Mouse (Mus musculus): ENCODE data around the gene Chic2. TPM values are rescaled to one million over a fixed set of nuclear protein-coding genes. Genes with fewer than 3 reads are reported as not detected.

Chic2 gene
- polyA plus RNA-seq, 1 experiment from 2014 or later: 33.3 TPM

DNA sequence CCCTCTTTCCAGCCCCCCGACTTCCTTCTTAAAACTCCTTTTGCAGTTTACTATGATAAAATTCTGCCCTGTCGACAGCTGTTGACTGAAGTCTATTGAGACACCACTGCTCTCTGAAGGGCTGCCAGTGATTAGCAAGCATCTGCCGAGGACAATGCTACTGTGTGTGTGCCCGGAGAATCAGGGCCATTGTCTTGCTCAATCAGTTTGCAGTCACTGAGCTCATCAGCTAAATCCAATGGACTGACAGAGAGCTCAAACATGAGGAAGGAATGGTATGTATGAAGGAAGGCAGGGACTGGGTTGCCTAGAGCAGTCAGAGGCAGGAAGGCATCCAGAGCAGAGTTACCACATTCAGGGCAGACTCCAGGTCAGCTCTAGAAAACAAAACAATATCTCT, 18.6 kb upstream of the Chic2 start:
- H3K27me3 ChIP-seq: peaks cover 85% of the 10 kb centered on the region
- H3K4me1 ChIP-seq: peaks cover 13% of the 10 kb centered on the region
- H3K36me3 ChIP-seq: no peaks in the 10 kb centered on the region
- H3K4me3 ChIP-seq: no peak overlapping the region
- 11% methylated on average over 4 of the region's 4 CpGs for WGBS
- no peak overlapping the region for H3K27ac ChIP-seq (replicated peaks)
- peaks cover 5% of the 10 kb centered on the region; the same call in 1 of the 2 replicates for H3K9me3 ChIP-seq
- H3K4me2 ChIP-seq (replicated peaks): no peak overlapping the region
- ATAC-seq (ENCODE audit: low FRiP score, low read depth): no peak
- no peak overlapping the region for H3K9ac ChIP-seq (replicated peaks)

DNA sequence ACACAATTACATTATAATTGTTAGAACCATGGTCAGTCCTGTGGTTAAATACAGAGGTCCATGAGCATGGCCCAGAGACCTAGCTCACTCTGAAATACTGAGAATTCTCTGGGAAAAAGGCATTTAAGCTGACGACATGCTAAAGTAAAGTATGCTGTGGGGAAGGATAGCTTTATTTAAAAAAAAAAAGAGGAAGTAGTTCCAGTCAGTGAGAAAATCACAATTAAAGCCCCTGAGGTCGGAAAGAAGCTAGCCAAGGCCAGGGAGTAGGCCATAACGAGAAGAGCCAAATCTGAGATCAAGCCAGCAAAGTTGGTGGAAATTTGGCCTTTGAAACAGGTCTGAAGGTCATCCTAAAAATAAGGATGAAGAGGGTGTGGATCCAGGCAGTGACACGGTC, 6.5 kb upstream of the Chic2 start:
- H3K9me3 ChIP-seq: no peaks in the 10 kb centered on the region
- no peak overlapping the region for H3K4me2 ChIP-seq (replicated peaks)
- H3K4me1 ChIP-seq: no peaks in the 10 kb centered on the region
- no peak overlapping the region for H3K9ac ChIP-seq (replicated peaks)
- no peak overlapping the region for H3K4me3 ChIP-seq
- 76% methylated on average over 4 of the region's 4 CpGs for WGBS
- no peaks in the 10 kb centered on the region for H3K36me3 ChIP-seq
- no peak overlapping the region for H3K27ac ChIP-seq (replicated peaks)
- ATAC-seq (ENCODE audit: low FRiP score, low read depth): no peak
- H3K27me3 ChIP-seq: peaks cover 72% of the 10 kb centered on the region

DNA sequence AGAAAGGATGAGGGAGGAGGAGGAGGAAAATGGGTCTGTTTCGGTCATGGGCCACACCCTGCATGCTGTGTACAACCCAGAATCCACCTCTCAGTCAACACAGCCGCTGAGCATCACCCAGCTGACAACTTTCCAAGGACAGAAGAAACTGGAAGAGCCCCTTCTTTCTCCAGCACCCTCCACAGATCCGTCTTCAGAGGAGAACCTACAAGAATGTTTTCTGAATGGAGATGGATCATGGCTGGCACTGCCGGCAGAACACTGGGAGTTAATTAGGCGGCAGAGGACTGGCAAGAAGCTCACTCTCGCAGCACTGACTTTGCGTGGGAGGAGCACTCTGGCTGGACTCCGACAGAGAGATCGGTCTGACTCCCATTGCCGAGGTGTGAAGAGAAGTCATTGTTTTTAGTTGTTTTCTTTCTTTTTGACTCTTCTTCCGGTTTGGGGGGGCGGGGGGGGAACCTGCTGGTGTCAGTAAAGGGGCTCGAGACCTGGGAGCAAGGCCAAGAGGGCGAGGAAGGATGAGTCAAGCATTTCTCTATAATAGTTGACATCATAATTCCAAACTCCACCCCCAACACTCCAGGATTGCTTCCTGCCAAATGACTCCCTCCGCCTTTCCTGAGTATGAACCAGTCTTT, 2.2 kb upstream of the Chic2 start:
- peaks cover 64% of the 10 kb centered on the region for H3K27me3 ChIP-seq
- no peak overlapping the region for H3K4me2 ChIP-seq (replicated peaks)
- no peak for ATAC-seq (ENCODE audit: low FRiP score, low read depth)
- 59% methylated on average over 15 of the region's 15 CpGs for WGBS
- no peak overlapping the region for H3K9ac ChIP-seq (replicated peaks)
- no peak overlapping the region for H3K4me3 ChIP-seq
- H3K36me3 ChIP-seq: 0 out of 2 replicates have a peak, but pooled peaks cover 1% of the 10 kb centered on the region
- no peaks in the 10 kb centered on the region for H3K9me3 ChIP-seq
- no peak overlapping the region for H3K27ac ChIP-seq (replicated peaks)
- peaks cover 16% of the 10 kb centered on the region for H3K4me1 ChIP-seq

DNA sequence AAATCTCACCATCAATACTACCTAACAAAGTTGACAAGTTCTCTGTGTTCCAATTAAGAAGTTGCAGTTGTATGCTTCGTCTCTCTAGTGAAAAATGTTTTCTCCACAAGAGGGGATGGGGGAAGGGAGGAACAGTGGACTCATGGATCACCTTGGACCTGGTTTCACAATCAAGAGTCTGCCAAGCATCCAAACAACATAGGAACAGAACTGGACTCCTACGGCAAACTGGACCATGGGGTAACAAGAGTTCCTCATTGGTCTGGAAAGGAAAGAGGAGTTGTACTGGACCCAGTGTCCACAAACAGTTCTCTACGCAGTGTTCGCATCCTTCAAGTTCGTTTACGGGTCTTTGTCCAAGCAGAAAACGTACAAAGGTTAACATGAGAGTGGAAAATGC, 797 bp upstream of the Chic2 start:
- Histone ChIP-seq H3K9ac (replicated peaks) (no peak overlapping the region), H3K36me3 (peaks cover 9% of the 10 kb centered on the region; the same call in 1 of the 2 replicates), H3K4me1 (peaks cover 19% of the 10 kb centered on the region), H3K27ac (replicated peaks) (no peak overlapping the region), H3K9me3 (0 out of 2 replicates have a peak, but pooled peaks cover 3% of the 10 kb centered on the region), H3K4me3 (no peak overlapping the region), H3K27me3 (peaks cover 55% of the 10 kb centered on the region), H3K4me2 (replicated peaks) (no peak overlapping the region)
- ATAC-seq (ENCODE audit: low FRiP score, low read depth): no peak
- 88% methylated on average over 7 of the region's 7 CpGs for WGBS

DNA sequence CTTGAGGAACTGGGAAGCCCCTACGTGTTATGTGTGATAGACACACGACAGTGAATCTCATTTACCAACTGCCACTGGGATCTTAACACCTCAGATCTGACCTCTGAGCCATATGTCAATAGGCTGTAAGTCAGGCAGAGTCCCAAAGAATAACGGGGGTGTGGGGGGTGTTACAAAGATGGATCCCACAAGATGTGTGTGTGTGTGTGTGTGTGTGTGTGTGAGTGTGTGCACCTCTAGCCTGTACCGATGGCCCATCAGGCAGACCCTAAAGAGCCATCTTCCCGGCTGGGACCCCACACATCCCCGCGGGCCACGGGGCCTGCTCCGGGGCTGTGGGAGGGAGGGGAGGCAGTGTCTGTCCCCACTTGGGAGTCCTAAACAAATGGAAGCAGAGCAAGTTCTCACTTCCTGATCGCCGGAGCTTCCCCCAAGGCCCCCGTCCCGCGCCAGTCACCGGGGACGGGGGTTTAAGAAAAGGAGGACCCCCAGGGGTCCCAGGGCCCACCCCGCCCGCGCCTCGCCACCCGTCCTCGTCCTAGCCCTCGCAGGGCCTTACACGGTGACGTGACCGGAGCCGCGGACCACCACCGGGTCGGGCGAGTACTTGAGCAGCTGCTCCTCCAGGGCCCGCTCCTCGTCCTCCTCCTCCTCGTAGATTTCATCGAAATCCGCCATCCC, 813 bp downstream of the Chic2 start:
- Histone ChIP-seq H3K4me1 (peaks cover 19% of the 10 kb centered on the region), H3K4me3 (peak overlapping the region; percentile 94), H3K4me2 (replicated peaks) (peak overlapping the region; percentile 95), H3K27ac (replicated peaks) (peak overlapping the region; percentile 89), H3K9ac (replicated peaks) (peak overlapping the region; percentile 96), H3K36me3 (peaks cover 9% of the 10 kb centered on the region; the same call in 1 of the 2 replicates), H3K27me3 (peaks cover 43% of the 10 kb centered on the region), H3K9me3 (0 out of 2 replicates have a peak, but pooled peaks cover 3% of the 10 kb centered on the region)
- WGBS: under 1% methylated on average over 36 of the region's 36 CpGs
- ATAC-seq (ENCODE audit: low FRiP score, low read depth): peak; percentile 83

DNA sequence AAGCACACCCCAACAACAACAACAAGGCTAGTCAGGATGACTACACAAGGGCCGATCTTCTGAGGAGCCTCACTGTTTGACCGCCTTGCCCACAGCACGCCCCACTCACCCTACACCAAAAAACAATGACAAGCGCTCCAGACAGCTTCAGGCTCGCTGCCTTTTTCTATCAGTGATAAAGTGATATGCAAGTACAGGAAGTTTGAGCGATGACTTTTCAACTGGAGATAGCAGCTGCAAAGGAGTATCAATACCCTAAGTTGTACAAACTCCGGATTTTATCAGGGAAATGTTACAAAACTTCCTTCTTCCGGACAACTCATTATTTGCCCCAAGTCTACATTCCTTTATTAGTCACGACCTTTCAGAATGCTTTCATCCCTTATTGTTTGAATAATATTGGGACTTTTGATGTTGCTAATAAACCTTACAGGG, 1.5 kb downstream of the Chic2 start:
- no peak for ATAC-seq (ENCODE audit: low FRiP score, low read depth)
- H3K27me3 ChIP-seq: peaks cover 36% of the 10 kb centered on the region
- WGBS: 64% methylated on average over 9 of the region's 9 CpGs
- peaks cover 23% of the 10 kb centered on the region for H3K4me1 ChIP-seq
- H3K9me3 ChIP-seq: 0 out of 2 replicates have a peak, but pooled peaks cover 3% of the 10 kb centered on the region
- peak overlapping the region; percentile 95 for H3K4me2 ChIP-seq (replicated peaks)
- H3K9ac ChIP-seq (replicated peaks): peak overlapping the region; percentile 96; the same call in 1 of the 2 replicates
- no peak overlapping the region for H3K27ac ChIP-seq (replicated peaks)
- H3K36me3 ChIP-seq: peaks cover 9% of the 10 kb centered on the region; the same call in 1 of the 2 replicates
- H3K4me3 ChIP-seq: peak overlapping the region; percentile 94

DNA sequence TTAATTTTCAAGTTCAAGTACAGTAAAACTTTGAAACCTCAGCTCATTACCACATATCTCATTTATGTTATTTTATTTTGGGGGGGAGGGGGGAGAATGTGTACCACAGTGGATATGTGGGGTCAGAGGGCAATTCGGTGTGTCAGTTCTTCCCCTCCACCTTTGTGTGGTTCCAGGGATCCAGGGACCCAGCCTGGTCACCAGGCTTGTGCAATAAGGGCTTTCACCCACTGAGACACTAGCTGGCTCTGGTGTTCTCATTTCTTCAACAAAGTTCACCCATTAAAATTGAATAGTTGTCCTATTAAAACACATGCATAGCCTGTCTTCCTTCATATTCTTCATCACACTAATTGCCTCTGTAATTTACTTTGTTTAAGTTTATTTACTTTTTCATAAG, 5.3 kb downstream of the Chic2 start:
- WGBS: 93% methylated on average over 1 of the region's 1 CpGs
- no peak overlapping the region for H3K9ac ChIP-seq (replicated peaks)
- 0 out of 2 replicates have a peak, but pooled peaks cover 3% of the 10 kb centered on the region for H3K9me3 ChIP-seq
- H3K36me3 ChIP-seq: peaks cover 9% of the 10 kb centered on the region; the same call in 1 of the 2 replicates
- no peak overlapping the region for H3K4me2 ChIP-seq (replicated peaks)
- H3K4me3 ChIP-seq: no peak overlapping the region
- no peak for ATAC-seq (ENCODE audit: low FRiP score, low read depth)
- H3K27ac ChIP-seq (replicated peaks): no peak overlapping the region
- peaks cover 6% of the 10 kb centered on the region; the same call in 1 of the 2 replicates for H3K27me3 ChIP-seq
- H3K4me1 ChIP-seq: peaks cover 23% of the 10 kb centered on the region

DNA sequence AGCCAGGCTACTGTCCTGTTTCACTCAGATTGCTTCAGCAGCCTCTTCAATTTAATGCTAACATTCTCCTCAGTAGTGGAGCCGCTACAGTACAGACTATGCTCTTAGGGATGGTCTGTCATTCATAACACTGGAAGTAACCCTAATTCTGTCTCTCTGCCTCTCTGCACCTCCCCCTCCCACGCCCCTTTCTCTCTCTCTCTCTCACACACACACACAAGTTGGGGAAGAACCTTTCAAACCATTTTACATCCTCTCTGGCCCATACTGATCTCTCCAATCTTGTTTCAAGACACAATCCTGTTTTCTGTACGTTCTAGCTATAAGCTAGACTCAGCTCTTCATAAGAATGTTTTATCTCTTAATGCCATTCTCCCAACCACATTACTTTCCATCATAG, 9.1 kb downstream of the Chic2 start:
- Histone ChIP-seq H3K4me3 (no peak overlapping the region), H3K36me3 (no peaks in the 10 kb centered on the region), H3K9me3 (no peaks in the 10 kb centered on the region), H3K4me1 (0 out of 2 replicates have a peak, but pooled peaks cover 5% of the 10 kb centered on the region), H3K4me2 (replicated peaks) (no peak overlapping the region), H3K27me3 (0 out of 2 replicates have a peak, but pooled peaks cover 5% of the 10 kb centered on the region), H3K27ac (replicated peaks) (no peak overlapping the region), H3K9ac (replicated peaks) (no peak overlapping the region)
- ATAC-seq (ENCODE audit: low FRiP score, low read depth): no peak
- WGBS: 89% methylated on average over 3 of the region's 3 CpGs

DNA sequence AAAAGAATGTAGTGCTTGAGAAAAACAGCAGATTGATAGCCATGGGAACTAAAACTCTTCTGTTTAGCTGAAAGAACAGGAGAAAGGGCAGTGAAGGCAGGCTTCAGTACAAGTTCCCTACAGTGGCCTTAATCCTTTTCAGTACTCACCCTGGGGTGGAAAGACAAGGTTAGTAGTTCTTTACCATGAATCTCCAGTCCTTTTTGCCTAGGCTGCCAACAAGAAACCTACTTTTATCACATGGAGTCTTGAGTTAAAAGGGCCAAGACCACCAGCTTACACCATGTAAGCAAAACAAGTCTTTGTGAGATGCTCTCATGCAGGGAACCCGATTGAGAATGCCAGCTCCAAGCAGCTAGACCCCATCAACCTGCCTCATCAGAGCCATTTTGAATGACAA, 29.8 kb downstream of the Chic2 start:
- Histone ChIP-seq H3K4me2 (replicated peaks) (no peak overlapping the region), H3K4me3 (no peak overlapping the region), H3K27ac (replicated peaks) (no peak overlapping the region), H3K9me3 (no peaks in the 10 kb centered on the region), H3K4me1 (peaks cover 18% of the 10 kb centered on the region), H3K9ac (replicated peaks) (no peak overlapping the region), H3K27me3 (peaks cover 61% of the 10 kb centered on the region), H3K36me3 (no peaks in the 10 kb centered on the region)
- no peak for ATAC-seq (ENCODE audit: low FRiP score, low read depth)
- WGBS: 24% methylated on average over 1 of the region's 1 CpGs

DNA sequence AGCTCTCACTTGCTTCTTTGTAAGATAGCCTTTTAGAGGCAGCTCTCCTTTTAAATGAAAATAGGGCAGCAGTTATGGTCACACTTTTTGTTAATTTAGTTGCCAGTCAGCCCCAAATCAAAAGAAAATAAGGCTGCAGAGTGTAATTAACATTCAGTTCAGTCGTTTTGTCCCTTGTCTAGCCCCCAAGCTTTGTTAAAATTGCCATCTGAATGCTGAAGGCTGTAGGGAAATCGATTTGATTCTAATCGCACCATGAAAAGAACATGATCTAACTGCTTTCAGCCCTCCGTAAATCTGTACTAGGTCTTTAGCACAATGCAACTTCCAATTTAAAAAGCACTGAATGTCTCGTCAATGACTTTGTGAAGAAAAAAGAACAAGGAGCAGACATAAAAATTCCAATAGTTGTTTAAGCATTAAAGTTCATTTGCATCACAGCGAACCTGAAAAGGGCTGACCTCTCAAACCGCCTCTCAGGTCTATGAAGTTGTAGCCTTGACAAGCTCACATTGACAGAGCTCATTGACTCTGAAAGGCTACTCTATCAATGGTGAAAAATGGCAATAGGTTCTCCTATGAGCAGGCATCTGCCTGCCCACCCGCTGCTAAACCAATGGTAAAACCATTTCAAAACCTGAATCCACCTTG, 31.7 kb downstream of the Chic2 start:
- H3K4me1 ChIP-seq: peaks cover 18% of the 10 kb centered on the region
- peak overlapping the region; percentile 4; the same call in 1 of the 2 replicates for H3K4me2 ChIP-seq (replicated peaks)

DNA sequence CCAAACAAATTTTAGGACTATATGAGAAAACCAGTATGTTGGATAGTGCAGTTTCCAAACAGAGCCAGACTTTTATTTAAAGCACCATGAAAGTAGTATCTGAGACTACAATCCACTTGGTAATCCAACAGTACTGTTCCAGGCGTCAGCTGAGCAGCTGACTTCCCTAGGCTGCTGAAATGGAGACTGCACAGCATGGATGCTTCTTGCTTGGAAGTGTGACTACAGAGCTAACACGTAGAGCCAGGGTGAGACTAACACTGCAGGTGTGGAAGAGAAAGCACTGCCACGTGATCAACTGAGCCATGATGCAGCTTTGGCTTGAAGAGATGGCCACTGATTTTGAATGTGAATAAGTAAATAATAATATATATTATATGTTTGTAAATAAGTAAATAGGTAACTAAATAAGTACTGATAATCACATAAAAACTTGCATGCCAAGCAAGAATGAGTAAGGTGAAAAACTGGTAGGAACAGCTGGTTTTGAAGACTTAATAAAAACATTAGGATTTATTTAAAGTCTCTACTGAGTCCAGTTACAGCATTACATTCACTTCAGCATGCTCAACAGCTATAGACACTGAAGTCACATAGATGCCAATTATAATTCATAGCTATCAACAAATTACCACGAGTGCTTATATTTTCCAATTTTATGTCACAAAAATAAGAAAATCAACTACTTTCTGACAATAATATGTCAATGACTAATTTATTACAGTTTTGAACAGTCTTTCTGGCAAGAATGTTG, 32.4 kb downstream of the Chic2 start:
- no peak overlapping the region for H3K27ac ChIP-seq (replicated peaks)
- H3K27me3 ChIP-seq: peaks cover 56% of the 10 kb centered on the region
- H3K36me3 ChIP-seq: peaks cover 5% of the 10 kb centered on the region; the same call in 1 of the 2 replicates
- no peak for ATAC-seq (ENCODE audit: low FRiP score, low read depth)
- WGBS: 36% methylated on average over 4 of the region's 4 CpGs
- H3K9me3 ChIP-seq: 0 out of 2 replicates have a peak, but pooled peaks cover 4% of the 10 kb centered on the region
- H3K4me3 ChIP-seq: no peak overlapping the region
- peaks cover 18% of the 10 kb centered on the region for H3K4me1 ChIP-seq
- H3K4me2 ChIP-seq (replicated peaks): 0 out of 2 replicates have a peak overlapping the region, but pooled peaks have one; percentile 4
- H3K9ac ChIP-seq (replicated peaks): no peak overlapping the region

More for the DNA sequence above, 31.7 kb downstream of the Chic2 start:
- ATAC-seq (ENCODE audit: low FRiP score, low read depth): peak; percentile 90
- 15% methylated on average over 8 of the region's 8 CpGs for WGBS
- H3K27ac ChIP-seq (replicated peaks): no peak overlapping the region; the same call in 1 of the 2 replicates
- no peak overlapping the region for H3K9ac ChIP-seq (replicated peaks)
- H3K9me3 ChIP-seq: 0 out of 2 replicates have a peak, but pooled peaks cover 4% of the 10 kb centered on the region
- H3K27me3 ChIP-seq: peaks cover 56% of the 10 kb centered on the region
- H3K36me3 ChIP-seq: peaks cover 5% of the 10 kb centered on the region; the same call in 1 of the 2 replicates
- H3K4me3 ChIP-seq: no peak overlapping the region
